Mouse (Mus musculus) MEL (cell line): Measurements from ENCODE around the gene Dnajb5. TPM values are rescaled to one million over a fixed set of nuclear protein-coding genes. Genes with fewer than 3 reads are reported as not detected.

Source experiments
- DNase-seq: peaks from one replicate; pipeline ENCODE4 v3.0.0; 2011; ENCODE audit warnings: low read depth, low spot score
- H3K27ac ChIP-seq: 2 replicates; pipeline ENCODE4 v1.5.1; 2012; ENCODE audit warnings: low read depth, mild to moderate bottlenecking, control low read depth, low read length, moderate library complexity; ENCODE audit not compliant: control insufficient read depth
- H3K27me3 ChIP-seq, 2 experiments: fragments of 150-350 bp in 1 of 2; sonication (generic) in 1 of 2; 2 replicates each; pipeline ENCODE4 v1.6.1; 2012; ENCODE audit warnings: low read length in 2 of 2, mild to moderate bottlenecking in 2 of 2, improper control_type of control experiment in 1 of 2, moderate library complexity in 1 of 2; ENCODE audit not compliant: insufficient read depth in 2 of 2, control insufficient read depth in 1 of 2
- H3K36me3 ChIP-seq, 2 experiments: 2 replicates each; pipeline ENCODE4 v1.6.1; 2012 to 2014; ENCODE audit warnings: low read length in 2 of 2, improper control_type of control experiment in 1 of 2, inconsistent platforms in 1 of 2, mild to moderate bottlenecking in 1 of 2; ENCODE audit not compliant: insufficient read depth in 2 of 2, control insufficient read depth in 1 of 2
- H3K4me1 ChIP-seq, 2 experiments: fragments of 150-350 bp in 1 of 2; sonication (generic) in 1 of 2; 2 replicates each; pipeline ENCODE4 v1.6.1; 2012; ENCODE audit warnings: low read length in 2 of 2, improper control_type of control experiment in 1 of 2, mild to moderate bottlenecking in 1 of 2; ENCODE audit not compliant: insufficient read depth in 2 of 2, control insufficient read depth in 1 of 2
- H3K4me3 ChIP-seq, 2 experiments: fragments of 150-350 bp in 1 of 2; sonication (generic) in 1 of 2; 2 replicates each; pipeline ENCODE4 v1.5.1; 2012; ENCODE audit warnings: low read depth in 2 of 2, low read length in 2 of 2, mild to moderate bottlenecking in 2 of 2, moderate library complexity in 2 of 2, control low read depth in 1 of 2, improper control_type of control experiment in 1 of 2; ENCODE audit not compliant: control insufficient read depth in 1 of 2, insufficient read depth in 1 of 2
- H3K79me2 ChIP-seq: 2 replicates; pipeline ENCODE4 v1.6.1; 2012; ENCODE audit warnings: mild to moderate bottlenecking, low read length, moderate library complexity; ENCODE audit not compliant: control insufficient read depth, poor library complexity, insufficient read depth
- H3K9ac ChIP-seq: 2 replicates; pipeline ENCODE4 v1.6.1; 2012; ENCODE audit warnings: low read depth, mild to moderate bottlenecking, control low read depth, low read length, moderate library complexity; ENCODE audit not compliant: control insufficient read depth, poor library complexity, severe bottlenecking
- H3K9me3 ChIP-seq: fragments of 150-350 bp; sonication (generic); replicated peaks from 2 replicates; pipeline ENCODE4 v1.6.1; 2012; ENCODE audit warnings: mild to moderate bottlenecking, low read length, improper control_type of control experiment, moderate library complexity; ENCODE audit not compliant: insufficient read depth
- BHLHE40 ChIP-seq: IDR thresholded peaks from 2 replicates; pipeline ENCODE4 v1.6.1; 2012; ENCODE audit warnings: low read depth, mild to moderate bottlenecking, inconsistent platforms, low read length, improper control_type of control experiment, borderline replicate concordance
- CHD1 ChIP-seq: IDR thresholded peaks from 2 replicates; pipeline ENCODE4 v1.6.1; 2012; ENCODE audit warnings: low read depth, mild to moderate bottlenecking, inconsistent platforms, low read length, improper control_type of control experiment
- CTCF ChIP-seq, 3 experiments: IDR thresholded peaks in 2 of 3; conservative IDR thresholded peaks in 1 of 3; 2 replicates each; pipeline ENCODE4 v1.5.1; 2011 to 2012; ENCODE audit warnings: low read length in 3 of 3, low read depth in 2 of 3, mild to moderate bottlenecking in 2 of 3, improper control_type of control experiment in 1 of 3, inconsistent platforms in 1 of 3, mixed read lengths in 1 of 3, moderate library complexity in 1 of 3; ENCODE audit not compliant: control insufficient read depth in 1 of 3, insufficient read depth in 1 of 3, poor library complexity in 1 of 3, severe bottlenecking in 1 of 3
- E2F4 ChIP-seq: IDR thresholded peaks from 2 replicates; pipeline ENCODE4 v1.6.1; 2011; ENCODE audit warnings: low read depth, low read length, improper control_type of control experiment, borderline replicate concordance
- ELF1 ChIP-seq: IDR thresholded peaks from 2 replicates; pipeline ENCODE4 v1.6.1; 2014; ENCODE audit warnings: low read depth, mild to moderate bottlenecking, inconsistent platforms, low read length, improper control_type of control experiment, moderate library complexity
- EP300 ChIP-seq, 2 experiments: IDR thresholded peaks; 2 replicates each; pipeline ENCODE4 v1.6.1; 2011; ENCODE audit warnings: improper control_type of control experiment in 2 of 2, low read length in 2 of 2, low read depth in 1 of 2, mild to moderate bottlenecking in 1 of 2
- ETS1 ChIP-seq: IDR thresholded peaks from 2 replicates; pipeline ENCODE4 v1.6.1; 2012; ENCODE audit warnings: low read depth, mild to moderate bottlenecking, inconsistent platforms, low read length, improper control_type of control experiment, moderate library complexity
- GABPA ChIP-seq: IDR thresholded peaks from 2 replicates; pipeline ENCODE4 v1.6.1; 2012; ENCODE audit warnings: low read depth, mild to moderate bottlenecking, inconsistent platforms, low read length, improper control_type of control experiment, moderate library complexity
- GATA1 ChIP-seq: IDR thresholded peaks from 2 replicates; pipeline ENCODE4 v1.6.1; 2011; ENCODE audit warnings: low read depth, low read length, improper control_type of control experiment
- KAT2A ChIP-seq: conservative IDR thresholded peaks from 2 replicates; pipeline ENCODE4 v1.6.1; 2012; ENCODE audit warnings: low read depth, low read length, improper control_type of control experiment, inconsistent platforms
- MAFK ChIP-seq: IDR thresholded peaks from 2 replicates; pipeline ENCODE4 v1.6.1; 2011; ENCODE audit warnings: low read depth, mild to moderate bottlenecking, low read length, improper control_type of control experiment, borderline replicate concordance
- MAX ChIP-seq: IDR thresholded peaks from 2 replicates; pipeline ENCODE4 v1.6.1; 2011; ENCODE audit warnings: low read length, improper control_type of control experiment
- MXI1 ChIP-seq: IDR thresholded peaks from 2 replicates; pipeline ENCODE4 v1.6.1; 2011; ENCODE audit warnings: mild to moderate bottlenecking, low read depth, low read length, improper control_type of control experiment
- MYC ChIP-seq: IDR thresholded peaks from 2 replicates; pipeline ENCODE4 v1.6.1; 2011; ENCODE audit warnings: low read depth, mild to moderate bottlenecking, low read length, improper control_type of control experiment, moderate library complexity
- NELFE ChIP-seq: IDR thresholded peaks from 2 replicates; pipeline ENCODE4 v1.6.1; 2011; ENCODE audit warnings: low read depth, low read length, improper control_type of control experiment
- NRF1 ChIP-seq: IDR thresholded peaks from 2 replicates; pipeline ENCODE4 v1.6.1; 2014; ENCODE audit warnings: low read depth, mild to moderate bottlenecking, inconsistent platforms, low read length, improper control_type of control experiment, moderate library complexity; ENCODE audit not compliant: poor library complexity, insufficient read depth, severe bottlenecking
- POLR2AphosphoS2 ChIP-seq: IDR thresholded peaks from 2 replicates; pipeline ENCODE4 v1.6.1; 2011; ENCODE audit warnings: low read length, improper control_type of control experiment
- POLR2AphosphoS5 ChIP-seq: IDR thresholded peaks from 2 replicates; pipeline ENCODE4 v1.6.1; 2012; ENCODE audit warnings: low read depth, borderline replicate concordance, mild to moderate bottlenecking, inconsistent platforms, low read length, moderate library complexity, mixed read lengths
- RAD21 ChIP-seq: IDR thresholded peaks from 2 replicates; pipeline ENCODE4 v1.6.1; 2011; ENCODE audit warnings: mild to moderate bottlenecking, low read depth, low read length, improper control_type of control experiment
- RCOR1 ChIP-seq: IDR thresholded peaks from 2 replicates; pipeline ENCODE4 v1.6.1; 2012; ENCODE audit warnings: low read depth, mild to moderate bottlenecking, inconsistent platforms, low read length, improper control_type of control experiment
- SIN3A ChIP-seq: IDR thresholded peaks from 2 replicates; pipeline ENCODE4 v1.6.1; 2012; ENCODE audit warnings: low read length, improper control_type of control experiment, inconsistent platforms
- SMC3 ChIP-seq: IDR thresholded peaks from 2 replicates; pipeline ENCODE4 v1.6.1; 2011; ENCODE audit warnings: low read depth, low read length, improper control_type of control experiment
- TAL1 ChIP-seq: IDR thresholded peaks from 2 replicates; pipeline ENCODE4 v1.6.1; 2012; ENCODE audit warnings: mild to moderate bottlenecking, inconsistent platforms, low read length, moderate library complexity, mixed read lengths
- TBP ChIP-seq: IDR thresholded peaks from 2 replicates; pipeline ENCODE4 v1.8.0; 2011; ENCODE audit warnings: low read depth, low read length, improper control_type of control experiment
- UBTF ChIP-seq: IDR thresholded peaks from 2 replicates; pipeline ENCODE4 v1.6.1; 2012; ENCODE audit warnings: low read depth, mild to moderate bottlenecking, inconsistent platforms, low read length, improper control_type of control experiment, moderate library complexity, borderline replicate concordance; ENCODE audit not compliant: insufficient read depth
- USF1 ChIP-seq: IDR thresholded peaks from 2 replicates; pipeline ENCODE4 v1.6.1; 2014; ENCODE audit warnings: low read depth, mild to moderate bottlenecking, inconsistent platforms, low read length, improper control_type of control experiment, moderate library complexity
- USF2 ChIP-seq, 2 experiments: IDR thresholded peaks; 2 replicates each; pipeline ENCODE4 v1.6.1; 2011 to 2012; ENCODE audit warnings: improper control_type of control experiment in 2 of 2, low read length in 2 of 2, borderline replicate concordance in 1 of 2, inconsistent platforms in 1 of 2, low read depth in 1 of 2, mild to moderate bottlenecking in 1 of 2; ENCODE audit not compliant: insufficient read depth in 1 of 2
- ZKSCAN1 ChIP-seq: IDR thresholded peaks from 2 replicates; pipeline ENCODE4 v1.6.1; 2012; ENCODE audit warnings: low read depth, mild to moderate bottlenecking, inconsistent platforms, low read length, improper control_type of control experiment, moderate library complexity
- ZMIZ1 ChIP-seq: IDR thresholded peaks from 2 replicates; pipeline ENCODE4 v1.6.1; 2012; ENCODE audit warnings: low read depth, mild to moderate bottlenecking, inconsistent platforms, low read length, improper control_type of control experiment, moderate library complexity
- ZNF384 ChIP-seq: IDR thresholded peaks from 2 replicates; pipeline ENCODE4 v1.6.1; 2012; ENCODE audit warnings: low read depth, mild to moderate bottlenecking, inconsistent platforms, low read length, improper control_type of control experiment
- polyA plus RNA-seq, 2 experiments: library from polyadenylated mRNA; stranded (reverse) in 1 of 2; unstranded in 1 of 2; fragments of >175 nt in 1 of 2; fragments of >200 nt in 1 of 2; gene quantifications; 2 replicates each; pipeline versions ENCODE4 v1.2.1 to v1.2.4; 2012; ENCODE audit warnings: low replicate concordance in 2 of 2, low read depth in 1 of 2; ENCODE audit not compliant: insufficient read length in 2 of 2, insufficient read depth in 1 of 2, missing spikeins in 1 of 2
- total RNA-seq: library from RNA; depleted of rRNA; stranded (reverse); fragments of 300-350 nt; gene quantifications from 2 replicates; pipeline ENCODE4 v1.2.3, GENCODE M21; 2012

Gene Dnajb5
- total and polyA plus RNA-seq, 3 experiments = 0.73 to 1.8 TPM; not detected in 1

DNA sequence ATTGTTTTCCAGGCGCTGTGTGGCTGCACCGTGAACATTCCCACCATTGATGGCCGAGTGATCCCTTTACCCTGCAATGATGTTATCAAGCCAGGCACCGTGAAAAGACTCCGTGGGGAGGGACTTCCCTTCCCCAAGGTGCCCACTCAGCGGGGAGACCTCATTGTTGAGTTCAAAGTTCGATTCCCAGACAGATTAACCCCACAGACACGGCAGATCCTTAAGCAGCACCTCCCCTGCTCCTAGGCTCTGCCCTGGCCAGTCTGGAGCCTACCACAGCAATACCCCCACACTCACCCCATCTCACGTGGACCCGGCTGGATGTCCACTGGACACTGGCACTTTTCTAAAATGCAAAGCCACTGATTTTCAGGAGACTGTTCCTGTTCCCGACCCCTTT lies 7.7 kb downstream of the Dnajb5 start:
- Histone ChIP-seq H3K27me3 (no peaks in the 10 kb centered on the region), H3K9ac (no peak overlapping the region), H3K9me3 (no peaks in the 10 kb centered on the region), H3K27ac (no peak overlapping the region), H3K4me1 (peaks cover 0 to 4% of the 10 kb centered on the region in 2 experiments; a peak in 1 of 4 replicates), H3K4me3 (no peak overlapping the region), H3K36me3 (peaks cover 0 to 4% of the 10 kb centered on the region in 2 experiments; a peak in 2 of 4 replicates), H3K79me2 (no peaks in the 10 kb centered on the region)
- TF ChIP-seq KAT2A (no peak), TBP (no peak), GATA1 (no peak), EP300 (IDR thresholded peaks at IDR 0.05; ENCODE audit: low read depth in 1 of 2, low read length in 2 of 2) (no peak), MAX (no peak), RCOR1 (no peak), ZNF384 (no peak), USF2 (IDR thresholded peaks at IDR 0.05; ENCODE audit: borderline replicate concordance in 1 of 2, insufficient read depth in 1 of 2, low read depth in 1 of 2, low read length in 2 of 2) (no peak), CHD1 (no peak), SIN3A (no peak), CTCF (IDR thresholded peaks at IDR 0.05 in 2 of 3, conservative IDR thresholded peaks at IDR 0.05 in 1 of 3; ENCODE audit: control insufficient read depth in 1 of 3, insufficient read depth in 1 of 3, low read depth in 2 of 3, low read length in 3 of 3, poor library complexity in 1 of 3, severe bottlenecking in 1 of 3) (no peak), POLR2AphosphoS2 (no peak), TAL1 (no peak), ETS1 (no peak), NELFE (no peak), USF1 (no peak), E2F4 (no peak), ZKSCAN1 (no peak)
- no peak for DNase-seq

GRCm38 (mm10) chr4:42957979-42958378 lies 8.4 kb downstream of the Dnajb5 start:
- Histone ChIP-seq H3K27ac (no peak overlapping the region), H3K27me3 (no peaks in the 10 kb centered on the region), H3K36me3 (peaks cover 0 to 4% of the 10 kb centered on the region in 2 experiments; a peak in 2 of 4 replicates), H3K79me2 (no peaks in the 10 kb centered on the region), H3K4me3 (no peak overlapping the region), H3K9me3 (no peaks in the 10 kb centered on the region), H3K9ac (no peak overlapping the region), H3K4me1 (peaks cover 0 to 4% of the 10 kb centered on the region in 2 experiments; a peak in 1 of 4 replicates)
- DNase-seq = no peak
- TF ChIP-seq UBTF (no peak), MYC (no peak), ZMIZ1 (no peak), TBP (no peak), ELF1 (no peak), NRF1 (no peak), SMC3 (no peak), MAFK (no peak), ZKSCAN1 (no peak), POLR2AphosphoS5 (no peak), BHLHE40 (no peak), RAD21 (no peak), GABPA (no peak), TAL1 (no peak), KAT2A (no peak), MXI1 (no peak), RCOR1 (no peak), USF1 (no peak), CHD1 (no peak)
